Mouse (Mus musculus) hindbrain, embryonic 11.5 days (tissue): ENCODE data around the gene Shb. TPM values are rescaled to one million over a fixed set of nuclear protein-coding genes. Genes with fewer than 3 reads are reported as not detected.

Source experiments
- ATAC-seq: fragments of 200-750 bp; cut with Nextera tagmentation; 2 replicates; pipeline ENCODE4 v1.8.0; 2017; ENCODE audit warnings: mild to moderate bottlenecking, moderate TSS enrichment, moderate library complexity; ENCODE audit not compliant: low FRiP score
- DNase-seq: peaks from one replicate; pipeline ENCODE4 v3.0.0-alpha.2; 2015; ENCODE audit warnings: low spot score
- H3K27ac ChIP-seq: fragments of 300-500 bp; sonication (generic); 2 replicates; pipeline ENCODE4 v1.5.1; 2014; ENCODE audit warnings: mild to moderate bottlenecking, low read depth, low read length
- H3K27me3 ChIP-seq: fragments of 300-500 bp; sonication (generic); 2 replicates; pipeline ENCODE4 v1.6.1; 2014; ENCODE audit warnings: mild to moderate bottlenecking, low read length, moderate library complexity, mixed read lengths; ENCODE audit not compliant: control insufficient read depth, insufficient read depth
- H3K36me3 ChIP-seq: fragments of 300-500 bp; sonication (generic); 2 replicates; pipeline ENCODE4 v1.6.1; 2014; ENCODE audit warnings: mild to moderate bottlenecking, low read length, moderate library complexity, mixed read lengths; ENCODE audit not compliant: control insufficient read depth, insufficient read depth
- H3K4me1 ChIP-seq: fragments of 300-500 bp; sonication (generic); replicated peaks from 2 replicates; pipeline ENCODE4 v1.6.1; 2014; ENCODE audit warnings: low read length, mixed read lengths; ENCODE audit not compliant: control insufficient read depth, insufficient read depth
- H3K4me2 ChIP-seq: fragments of 300-500 bp; sonication (generic); replicated peaks from 2 replicates; pipeline ENCODE4 v1.6.1; 2014; ENCODE audit warnings: mild to moderate bottlenecking, low read depth, low read length
- H3K4me3 ChIP-seq: fragments of 300-500 bp; sonication (generic); 2 replicates; pipeline ENCODE4 v1.5.1; 2014; ENCODE audit warnings: low read depth, low read length
- H3K9ac ChIP-seq: fragments of 300-500 bp; sonication (generic); 2 replicates; pipeline ENCODE4 v1.6.1; 2014; ENCODE audit warnings: low read depth, low read length
- H3K9me3 ChIP-seq: fragments of 300-500 bp; sonication (generic); 2 replicates; pipeline ENCODE4 v1.6.1; 2016; ENCODE audit warnings: low read length; ENCODE audit not compliant: control insufficient read depth
- WGBS: fragments of 180-500 bp; shearing (Covaris S2); extraction: QIAGEN DNeasy Blood & Tissue Kit; methylation state at CpG from one replicate; pipeline ENCODE4 v1.1.7; 2014; 5-methylcytosine and 5-hydroxymethylcytosine counted together
- polyA plus RNA-seq: library from polyadenylated mRNA; unstranded; fragments of >200 nt; fragmentation: Nextera tagmentation; extraction: Ambion mirVana; gene quantifications from 2 replicates; pipeline ENCODE4 v1.2.1, GENCODE M21; 2014

The Shb gene
- polyA plus RNA-seq, 1 experiment from 2014 or later, result 4.2 TPM

DNA sequence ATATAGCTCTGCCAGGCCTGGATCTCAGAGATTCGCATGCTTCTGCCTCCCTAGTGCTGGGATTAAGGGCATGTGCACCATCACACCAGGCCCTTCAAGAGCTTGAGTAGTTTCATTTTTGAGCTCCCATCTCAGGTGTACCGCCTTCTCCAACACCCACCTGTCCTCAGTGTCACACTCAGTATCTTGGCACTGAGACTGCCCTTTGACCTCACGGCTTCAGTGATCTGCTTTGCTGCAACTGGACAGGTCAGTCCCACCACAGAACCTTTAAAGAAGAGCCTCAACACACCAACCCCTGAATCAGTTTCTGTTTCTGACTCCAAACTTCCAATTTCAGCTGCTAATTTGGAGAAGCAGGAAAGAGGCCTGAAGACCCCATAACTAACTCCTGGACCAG is 68.1 kb downstream of the Shb start:
- ATAC-seq, result no peak
- Histone ChIP-seq H3K4me1 (peaks cover 2% of the 10 kb centered on the region; the same call in 1 of the 2 replicates), H3K36me3 (no peaks in the 10 kb centered on the region), H3K9me3 (no peaks in the 10 kb centered on the region), H3K4me3 (no peak overlapping the region), H3K27ac (no peak overlapping the region), H3K9ac (no peak overlapping the region), H3K27me3 (no peaks in the 10 kb centered on the region; the same call in 1 of the 2 replicates), H3K4me2 (no peak overlapping the region)
- no peak for DNase-seq
- 94% methylated on average over 3 of the region's 3 CpGs for WGBS

DNA sequence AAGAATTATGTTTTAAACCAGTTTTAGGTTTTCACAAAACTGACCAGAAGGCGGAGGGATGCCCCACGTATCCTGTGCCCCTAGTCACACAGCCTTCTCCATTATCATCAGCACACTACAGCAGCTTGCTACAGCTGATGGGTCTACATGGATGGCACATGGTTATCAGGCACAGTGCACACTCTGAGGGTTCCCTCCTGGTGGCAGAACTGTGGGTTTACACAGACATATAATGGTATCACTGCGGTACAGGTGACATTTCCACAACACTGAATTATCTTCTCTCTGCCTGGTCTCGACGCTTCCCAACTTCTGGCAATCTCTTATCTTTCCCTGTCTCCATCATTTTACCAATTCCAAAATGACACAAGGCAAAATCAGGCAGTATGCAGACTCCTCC is 69.6 kb downstream of the Shb start:
- Histone ChIP-seq H3K4me3 (no peak overlapping the region), H3K9ac (no peak overlapping the region), H3K36me3 (no peaks in the 10 kb centered on the region), H3K27ac (no peak overlapping the region), H3K4me2 (no peak overlapping the region), H3K4me1 (peaks cover 2% of the 10 kb centered on the region; the same call in 1 of the 2 replicates), H3K9me3 (no peaks in the 10 kb centered on the region), H3K27me3 (no peaks in the 10 kb centered on the region; the same call in 1 of the 2 replicates)
- ATAC-seq (no peak), DNase-seq (no peak)
- WGBS, result 93% methylated on average over 5 of the region's 5 CpGs

DNA sequence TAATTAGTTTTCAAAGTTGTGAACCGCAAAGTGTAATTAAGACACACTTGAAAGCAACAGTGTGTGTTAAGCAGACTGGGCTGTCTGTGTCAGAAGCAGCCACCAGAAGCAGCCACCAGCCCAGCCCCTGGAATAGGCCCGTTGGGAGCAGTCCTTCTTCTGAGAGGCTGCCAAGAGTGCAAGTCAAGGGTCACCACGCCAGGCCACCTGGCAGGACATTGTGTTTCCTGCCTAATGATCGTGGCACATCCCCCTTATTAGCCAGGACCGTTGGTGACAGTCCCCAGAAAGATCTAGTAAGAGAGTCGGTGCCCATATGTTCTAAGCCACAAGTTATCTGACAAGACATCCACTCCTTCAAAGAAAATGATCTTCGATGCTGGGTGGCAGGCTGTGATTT is 70.6 kb downstream of the Shb start:
- DNase-seq (no peak), ATAC-seq (no peak)
- Histone ChIP-seq H3K9ac (no peak overlapping the region), H3K27ac (no peak overlapping the region), H3K4me2 (no peak overlapping the region), H3K9me3 (no peaks in the 10 kb centered on the region), H3K36me3 (no peaks in the 10 kb centered on the region), H3K4me1 (0 out of 2 replicates have a peak, but pooled peaks cover 1% of the 10 kb centered on the region), H3K4me3 (no peak overlapping the region), H3K27me3 (no peaks in the 10 kb centered on the region; the same call in 1 of the 2 replicates)
- WGBS, result 30% methylated on average over 7 of the region's 7 CpGs

GRCm38 (mm10) chr4:45459375-45459774 is 72.9 kb downstream of the Shb start:
- H3K4me3 ChIP-seq, result no peak overlapping the region
- H3K4me1 ChIP-seq, result no peaks in the 10 kb centered on the region
- ATAC-seq, result no peak
- no peak overlapping the region for H3K4me2 ChIP-seq
- H3K27me3 ChIP-seq, result no peaks in the 10 kb centered on the region; the same call in 1 of the 2 replicates
- no peaks in the 10 kb centered on the region for H3K36me3 ChIP-seq
- no peak overlapping the region for H3K9ac ChIP-seq
- H3K27ac ChIP-seq, result no peak overlapping the region
- no peak for DNase-seq
- 77% methylated on average over 9 of the region's 9 CpGs for WGBS
- no peaks in the 10 kb centered on the region for H3K9me3 ChIP-seq

- 94% methylated on average over 2 of the region's 2 CpGs for WGBS
These were observed 74.7 kb downstream of the Shb start for GRCm38 (mm10) chr4:45457543-45457942.

DNA sequence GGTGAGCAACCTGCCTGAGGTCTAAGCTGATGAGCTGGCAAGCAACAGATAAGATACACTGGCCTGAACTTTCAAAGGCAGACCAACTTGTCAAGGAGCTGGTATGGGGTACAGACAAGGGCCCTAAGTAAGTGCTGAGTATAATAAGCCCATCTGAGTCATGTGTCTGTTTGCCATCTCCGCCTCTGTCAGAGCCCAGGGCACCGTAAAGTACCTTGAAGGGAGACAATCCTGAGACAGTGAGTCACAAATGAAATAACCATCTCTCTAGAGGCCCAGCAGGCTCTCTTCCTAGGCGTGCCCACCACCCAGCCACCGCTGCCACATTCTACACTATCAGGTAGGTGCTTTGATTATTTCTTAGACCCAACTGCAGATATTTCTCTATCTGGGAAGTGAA is 77.3 kb downstream of the Shb start:
- 94% methylated on average over 4 of the region's 4 CpGs for WGBS
- Histone ChIP-seq H3K4me1 (peaks cover 7% of the 10 kb centered on the region; the same call in 1 of the 2 replicates), H3K27me3 (no peaks in the 10 kb centered on the region), H3K36me3 (no peaks in the 10 kb centered on the region), H3K9me3 (no peaks in the 10 kb centered on the region), H3K4me3 (no peak overlapping the region), H3K9ac (no peak overlapping the region), H3K4me2 (no peak overlapping the region), H3K27ac (no peak overlapping the region)
- ATAC-seq (no peak), DNase-seq (no peak)

More at GRCm38 (mm10) chr4:45457543-45457942, 74.7 kb downstream of the Shb start:
- H3K4me3 ChIP-seq, result no peak overlapping the region
- H3K27ac ChIP-seq, result no peak overlapping the region
- H3K27me3 ChIP-seq, result no peaks in the 10 kb centered on the region
- H3K9me3 ChIP-seq, result no peaks in the 10 kb centered on the region
- no peak overlapping the region for H3K4me2 ChIP-seq
- H3K4me1 ChIP-seq, result peaks cover 7% of the 10 kb centered on the region; the same call in 1 of the 2 replicates
- H3K36me3 ChIP-seq, result no peaks in the 10 kb centered on the region
- no peak overlapping the region for H3K9ac ChIP-seq
- ATAC-seq (no peak), DNase-seq (no peak)

DNA sequence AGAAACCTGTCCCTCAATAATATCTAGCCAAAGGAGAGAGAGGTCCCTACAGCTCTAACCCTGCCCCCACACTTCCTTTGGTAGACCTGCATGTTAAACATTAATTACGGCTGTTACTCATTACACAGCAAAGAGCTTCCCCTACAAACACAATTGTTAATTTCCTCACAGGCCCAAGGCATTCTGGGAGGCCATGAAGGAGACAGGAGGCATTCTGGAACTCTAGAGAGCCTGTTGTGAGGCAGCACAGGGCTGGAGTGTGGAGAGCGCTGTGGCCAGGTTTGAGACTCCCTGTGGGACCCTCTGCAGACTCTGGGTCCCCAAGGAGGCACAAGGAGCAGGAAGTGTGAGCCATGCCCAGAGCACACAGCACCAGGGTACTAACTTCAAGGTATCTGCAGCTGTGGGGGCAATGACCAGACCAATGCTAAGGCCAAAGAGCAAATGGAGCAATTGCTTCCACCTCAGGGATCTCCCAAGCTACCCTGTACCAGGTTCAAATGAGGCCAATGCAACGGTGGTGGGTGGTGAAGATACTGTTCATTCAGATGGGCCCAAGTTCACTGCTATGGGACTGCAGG is 78.9 kb downstream of the Shb start:
- ATAC-seq (no peak), DNase-seq (no peak)
- Histone ChIP-seq H3K27me3 (no peaks in the 10 kb centered on the region), H3K9ac (no peak overlapping the region), H3K9me3 (no peaks in the 10 kb centered on the region), H3K4me2 (no peak overlapping the region), H3K4me1 (peaks cover 7% of the 10 kb centered on the region; the same call in 1 of the 2 replicates), H3K36me3 (no peaks in the 10 kb centered on the region), H3K27ac (no peak overlapping the region), H3K4me3 (no peak overlapping the region)
- 70% methylated on average over 3 of the region's 3 CpGs for WGBS

GRCm38 (mm10) chr4:45452569-45453111 is 79.6 kb downstream of the Shb start:
- Histone ChIP-seq H3K4me3 (no peak overlapping the region), H3K36me3 (no peaks in the 10 kb centered on the region), H3K4me2 (no peak overlapping the region), H3K27ac (no peak overlapping the region), H3K4me1 (peaks cover 7% of the 10 kb centered on the region; the same call in 1 of the 2 replicates), H3K9me3 (no peaks in the 10 kb centered on the region), H3K27me3 (no peaks in the 10 kb centered on the region), H3K9ac (no peak overlapping the region)
- DNase-seq, result no peak
- 50% methylated on average over 7 of the region's 7 CpGs for WGBS
- no peak for ATAC-seq

DNA sequence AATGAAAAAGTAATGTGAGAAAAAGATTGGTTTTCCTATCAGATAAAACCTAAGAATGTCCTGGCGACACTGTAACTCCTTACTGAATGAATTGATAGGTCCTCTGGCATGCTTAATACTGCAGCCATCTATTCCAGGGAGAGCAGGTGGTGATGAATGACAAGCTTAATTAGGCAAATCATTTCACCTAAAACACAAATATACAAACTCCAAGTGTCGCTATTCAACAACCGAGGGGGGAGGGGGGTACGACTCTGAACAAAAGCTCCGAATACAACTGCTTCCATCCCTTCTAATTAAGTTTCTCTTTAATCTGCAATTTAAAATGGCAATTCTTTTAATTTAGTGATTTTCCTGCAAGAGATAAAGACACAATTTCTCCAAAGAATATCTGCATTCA is 83.3 kb downstream of the Shb start:
- Histone ChIP-seq H3K4me2 (no peak overlapping the region), H3K4me1 (peaks cover 7% of the 10 kb centered on the region; the same call in 1 of the 2 replicates), H3K36me3 (no peaks in the 10 kb centered on the region), H3K27ac (no peak overlapping the region), H3K27me3 (no peaks in the 10 kb centered on the region), H3K9me3 (no peaks in the 10 kb centered on the region), H3K4me3 (no peak overlapping the region), H3K9ac (no peak overlapping the region)
- DNase-seq, result no peak
- ATAC-seq, result no peak
- WGBS, result 72% methylated on average over 5 of the region's 5 CpGs
